Mouse (Mus musculus) MEL (cell line): ENCODE data around the gene Tmem33. TPM values are rescaled to one million over a fixed set of nuclear protein-coding genes. Genes with fewer than 3 reads are reported as not detected.

Experiments
- DNase-seq: peaks from one replicate; pipeline ENCODE4 v3.0.0; 2011; ENCODE audit warnings: low read depth, low spot score
- H3K27ac ChIP-seq: 2 replicates; pipeline ENCODE4 v1.5.1; 2012; ENCODE audit warnings: low read depth, mild to moderate bottlenecking, control low read depth, low read length, moderate library complexity; ENCODE audit not compliant: control insufficient read depth
- H3K27me3 ChIP-seq, 2 experiments: fragments of 150-350 bp in 1 of 2; sonication (generic) in 1 of 2; 2 replicates each; pipeline ENCODE4 v1.6.1; 2012; ENCODE audit warnings: low read length in 2 of 2, mild to moderate bottlenecking in 2 of 2, improper control_type of control experiment in 1 of 2, moderate library complexity in 1 of 2; ENCODE audit not compliant: insufficient read depth in 2 of 2, control insufficient read depth in 1 of 2
- H3K36me3 ChIP-seq, 2 experiments: 2 replicates each; pipeline ENCODE4 v1.6.1; 2012 to 2014; ENCODE audit warnings: low read length in 2 of 2, improper control_type of control experiment in 1 of 2, inconsistent platforms in 1 of 2, mild to moderate bottlenecking in 1 of 2; ENCODE audit not compliant: insufficient read depth in 2 of 2, control insufficient read depth in 1 of 2
- H3K4me1 ChIP-seq, 2 experiments: fragments of 150-350 bp in 1 of 2; sonication (generic) in 1 of 2; 2 replicates each; pipeline ENCODE4 v1.6.1; 2012; ENCODE audit warnings: low read length in 2 of 2, improper control_type of control experiment in 1 of 2, mild to moderate bottlenecking in 1 of 2; ENCODE audit not compliant: insufficient read depth in 2 of 2, control insufficient read depth in 1 of 2
- H3K4me3 ChIP-seq, 2 experiments: fragments of 150-350 bp in 1 of 2; sonication (generic) in 1 of 2; 2 replicates each; pipeline ENCODE4 v1.5.1; 2012; ENCODE audit warnings: low read depth in 2 of 2, low read length in 2 of 2, mild to moderate bottlenecking in 2 of 2, moderate library complexity in 2 of 2, control low read depth in 1 of 2, improper control_type of control experiment in 1 of 2; ENCODE audit not compliant: control insufficient read depth in 1 of 2, insufficient read depth in 1 of 2
- H3K79me2 ChIP-seq: 2 replicates; pipeline ENCODE4 v1.6.1; 2012; ENCODE audit warnings: mild to moderate bottlenecking, low read length, moderate library complexity; ENCODE audit not compliant: control insufficient read depth, poor library complexity, insufficient read depth
- H3K9ac ChIP-seq: 2 replicates; pipeline ENCODE4 v1.6.1; 2012; ENCODE audit warnings: low read depth, mild to moderate bottlenecking, control low read depth, low read length, moderate library complexity; ENCODE audit not compliant: control insufficient read depth, poor library complexity, severe bottlenecking
- H3K9me3 ChIP-seq: fragments of 150-350 bp; sonication (generic); replicated peaks from 2 replicates; pipeline ENCODE4 v1.6.1; 2012; ENCODE audit warnings: mild to moderate bottlenecking, low read length, improper control_type of control experiment, moderate library complexity; ENCODE audit not compliant: insufficient read depth
- BHLHE40 ChIP-seq: IDR thresholded peaks from 2 replicates; pipeline ENCODE4 v1.6.1; 2012; ENCODE audit warnings: low read depth, mild to moderate bottlenecking, inconsistent platforms, low read length, improper control_type of control experiment, borderline replicate concordance
- CHD1 ChIP-seq: IDR thresholded peaks from 2 replicates; pipeline ENCODE4 v1.6.1; 2012; ENCODE audit warnings: low read depth, mild to moderate bottlenecking, inconsistent platforms, low read length, improper control_type of control experiment
- CHD2 ChIP-seq: IDR thresholded peaks from 2 replicates; pipeline ENCODE4 v1.6.1; 2011; ENCODE audit warnings: low read length, improper control_type of control experiment
- CTCF ChIP-seq, 3 experiments: IDR thresholded peaks in 2 of 3; conservative IDR thresholded peaks in 1 of 3; 2 replicates each; pipeline ENCODE4 v1.5.1; 2011 to 2012; ENCODE audit warnings: low read length in 3 of 3, low read depth in 2 of 3, mild to moderate bottlenecking in 2 of 3, improper control_type of control experiment in 1 of 3, inconsistent platforms in 1 of 3, mixed read lengths in 1 of 3, moderate library complexity in 1 of 3; ENCODE audit not compliant: control insufficient read depth in 1 of 3, insufficient read depth in 1 of 3, poor library complexity in 1 of 3, severe bottlenecking in 1 of 3
- EP300 ChIP-seq, 2 experiments: IDR thresholded peaks; 2 replicates each; pipeline ENCODE4 v1.6.1; 2011; ENCODE audit warnings: improper control_type of control experiment in 2 of 2, low read length in 2 of 2, low read depth in 1 of 2, mild to moderate bottlenecking in 1 of 2
- ETS1 ChIP-seq: IDR thresholded peaks from 2 replicates; pipeline ENCODE4 v1.6.1; 2012; ENCODE audit warnings: low read depth, mild to moderate bottlenecking, inconsistent platforms, low read length, improper control_type of control experiment, moderate library complexity
- GABPA ChIP-seq: IDR thresholded peaks from 2 replicates; pipeline ENCODE4 v1.6.1; 2012; ENCODE audit warnings: low read depth, mild to moderate bottlenecking, inconsistent platforms, low read length, improper control_type of control experiment, moderate library complexity
- JUND ChIP-seq: IDR thresholded peaks from 2 replicates; pipeline ENCODE4 v1.6.1; 2011; ENCODE audit warnings: low read depth, mild to moderate bottlenecking, improper control_type of control experiment, low read length
- MAZ ChIP-seq: IDR thresholded peaks from 2 replicates; pipeline ENCODE4 v1.6.1; 2012; ENCODE audit warnings: low read depth, mild to moderate bottlenecking, inconsistent platforms, low read length, improper control_type of control experiment
- MXI1 ChIP-seq: IDR thresholded peaks from 2 replicates; pipeline ENCODE4 v1.6.1; 2011; ENCODE audit warnings: mild to moderate bottlenecking, low read depth, low read length, improper control_type of control experiment
- NELFE ChIP-seq: IDR thresholded peaks from 2 replicates; pipeline ENCODE4 v1.6.1; 2011; ENCODE audit warnings: low read depth, low read length, improper control_type of control experiment
- POLR2AphosphoS2 ChIP-seq: IDR thresholded peaks from 2 replicates; pipeline ENCODE4 v1.6.1; 2011; ENCODE audit warnings: low read length, improper control_type of control experiment
- RCOR1 ChIP-seq: IDR thresholded peaks from 2 replicates; pipeline ENCODE4 v1.6.1; 2012; ENCODE audit warnings: low read depth, mild to moderate bottlenecking, inconsistent platforms, low read length, improper control_type of control experiment
- SMC3 ChIP-seq: IDR thresholded peaks from 2 replicates; pipeline ENCODE4 v1.6.1; 2011; ENCODE audit warnings: low read depth, low read length, improper control_type of control experiment
- TAL1 ChIP-seq: IDR thresholded peaks from 2 replicates; pipeline ENCODE4 v1.6.1; 2012; ENCODE audit warnings: mild to moderate bottlenecking, inconsistent platforms, low read length, moderate library complexity, mixed read lengths
- TBP ChIP-seq: IDR thresholded peaks from 2 replicates; pipeline ENCODE4 v1.8.0; 2011; ENCODE audit warnings: low read depth, low read length, improper control_type of control experiment
- TCF12 ChIP-seq: IDR thresholded peaks from 2 replicates; pipeline ENCODE4 v1.6.1; 2014; ENCODE audit warnings: low read depth, mild to moderate bottlenecking, inconsistent platforms, low read length, improper control_type of control experiment, moderate library complexity
- USF1 ChIP-seq: IDR thresholded peaks from 2 replicates; pipeline ENCODE4 v1.6.1; 2014; ENCODE audit warnings: low read depth, mild to moderate bottlenecking, inconsistent platforms, low read length, improper control_type of control experiment, moderate library complexity
- ZC3H11A ChIP-seq: IDR thresholded peaks from 2 replicates; pipeline ENCODE4 v1.6.1; 2012; ENCODE audit warnings: low read depth, mild to moderate bottlenecking, inconsistent platforms, low read length, improper control_type of control experiment
- ZMIZ1 ChIP-seq: IDR thresholded peaks from 2 replicates; pipeline ENCODE4 v1.6.1; 2012; ENCODE audit warnings: low read depth, mild to moderate bottlenecking, inconsistent platforms, low read length, improper control_type of control experiment, moderate library complexity
- ZNF384 ChIP-seq: IDR thresholded peaks from 2 replicates; pipeline ENCODE4 v1.6.1; 2012; ENCODE audit warnings: low read depth, mild to moderate bottlenecking, inconsistent platforms, low read length, improper control_type of control experiment
- polyA plus RNA-seq, 2 experiments: library from polyadenylated mRNA; stranded (reverse) in 1 of 2; unstranded in 1 of 2; fragments of >175 nt in 1 of 2; fragments of >200 nt in 1 of 2; gene quantifications; 2 replicates each; pipeline versions ENCODE4 v1.2.1 to v1.2.4; 2012; ENCODE audit warnings: low replicate concordance in 2 of 2, low read depth in 1 of 2; ENCODE audit not compliant: insufficient read length in 2 of 2, insufficient read depth in 1 of 2, missing spikeins in 1 of 2
- total RNA-seq: library from RNA; depleted of rRNA; stranded (reverse); fragments of 300-350 nt; gene quantifications from 2 replicates; pipeline ENCODE4 v1.2.3, GENCODE M21; 2012

Tmem33 gene
- total and polyA plus RNA-seq, 3 experiments: 79.3 to 312 (median 89.8) TPM

DNA sequence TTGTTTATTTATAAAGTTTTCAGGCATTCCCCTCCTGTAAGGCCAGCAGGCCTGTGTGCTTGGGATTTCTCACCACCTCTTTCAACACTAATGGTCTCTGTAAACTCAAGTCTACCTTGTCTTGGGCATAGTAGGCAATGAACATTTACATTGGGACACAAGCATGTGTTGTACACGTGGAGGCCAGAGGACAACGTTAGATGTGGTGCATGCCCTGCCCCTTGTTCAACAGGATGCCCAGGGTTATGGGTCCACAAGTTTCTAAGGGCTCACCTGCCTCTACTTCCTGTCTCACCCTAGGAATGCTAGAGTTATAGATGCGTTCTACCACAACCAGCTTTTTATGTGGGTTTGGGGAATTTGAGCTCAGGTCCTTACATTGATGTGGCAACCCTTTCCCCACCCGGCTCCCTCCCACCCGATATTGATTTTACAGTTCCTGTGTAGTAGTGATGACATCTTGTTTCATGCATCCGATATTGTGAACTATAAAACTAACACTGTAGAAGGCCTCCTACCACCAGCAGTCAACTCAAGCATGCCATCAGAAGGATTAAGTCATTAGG lies 39.6 kb downstream of the Tmem33 start:
- no peak for DNase-seq
- no peaks in the 10 kb centered on the region for H3K9me3 ChIP-seq
- no peak overlapping the region for H3K4me3 ChIP-seq
- H3K4me1 ChIP-seq: peaks cover 9 to 19% of the 10 kb centered on the region in 2 experiments; a peak in 3 of 4 replicates
- TF ChIP-seq SMC3: no peak
- TF ChIP-seq NELFE: no peak
- TF ChIP-seq GABPA: no peak
- TF ChIP-seq TAL1: no peak
- no peak for TF ChIP-seq ETS1
- TF ChIP-seq RCOR1: no peak
- TF ChIP-seq ZMIZ1: no peak
- TF ChIP-seq ZC3H11A: no peak
- no peak for TF ChIP-seq CHD1
- no peak for TF ChIP-seq EP300 (IDR thresholded peaks at IDR 0.05; ENCODE audit: low read depth in 1 of 2, low read length in 2 of 2)
- TF ChIP-seq MAZ: no peak
- no peak for TF ChIP-seq MXI1
- no peak for TF ChIP-seq JUND
- TF ChIP-seq TCF12: no peak
- TF ChIP-seq CTCF (IDR thresholded peaks at IDR 0.05 in 2 of 3, conservative IDR thresholded peaks at IDR 0.05 in 1 of 3; ENCODE audit: control insufficient read depth in 1 of 3, insufficient read depth in 1 of 3, low read depth in 2 of 3, low read length in 3 of 3, poor library complexity in 1 of 3, severe bottlenecking in 1 of 3): no peak
- TF ChIP-seq USF1: no peak
- TF ChIP-seq POLR2AphosphoS2: no peak
- no peak for TF ChIP-seq ZNF384
- no peak overlapping the region for H3K27ac ChIP-seq
- no peak overlapping the region for H3K9ac ChIP-seq
- H3K27me3 ChIP-seq: no peaks in the 10 kb centered on the region
- no peaks in the 10 kb centered on the region for H3K79me2 ChIP-seq
- peaks cover 0 to 25% of the 10 kb centered on the region in 2 experiments; a peak in 3 of 4 replicates for H3K36me3 ChIP-seq

GRCm38 (mm10) chr5:67300926-67301597 lies 40.7 kb downstream of the Tmem33 start:
- Histone ChIP-seq H3K36me3 (peaks cover 0 to 25% of the 10 kb centered on the region in 2 experiments; a peak in 2 of 4 replicates), H3K27ac (no peak overlapping the region), H3K9me3 (no peaks in the 10 kb centered on the region), H3K9ac (no peak overlapping the region)
- no peak for DNase-seq
- TF ChIP-seq EP300 (IDR thresholded peaks at IDR 0.05; ENCODE audit: low read depth in 1 of 2, low read length in 2 of 2): no peak
- no peak for TF ChIP-seq CHD2
- no peak for TF ChIP-seq BHLHE40
- TF ChIP-seq ZNF384: peak; percentile 6; the same call in 1 of the 2 replicates
- TF ChIP-seq TBP: no peak
- TF ChIP-seq, all 39 proteins: peak for 1
- Histone ChIP-seq H3K4me1 (peaks cover 9 to 19% of the 10 kb centered on the region in 2 experiments; a peak in 3 of 4 replicates), H3K79me2 (no peaks in the 10 kb centered on the region), H3K4me3 (no peak overlapping the region), H3K27me3 (no peaks in the 10 kb centered on the region)
